Mouse (Mus musculus) brain, embryonic 14.5 days (tissue): Measurements from ENCODE around the gene Spem2. TPM values are rescaled to one million over a fixed set of nuclear protein-coding genes. Genes with fewer than 3 reads are reported as not detected.

Source experiments
- DNase-seq: peaks from one replicate; pipeline ENCODE4 v3.0.0-alpha.2; 2011; ENCODE audit warnings: low read depth
- CTCF ChIP-seq: fragments of 200-500 bp; IDR thresholded peaks from 2 replicates; pipeline ENCODE4 v1.5.1; 2012; ENCODE audit warnings: inconsistent platforms, mild to moderate bottlenecking, moderate library complexity, borderline replicate concordance; ENCODE audit not compliant: insufficient read depth, insufficient read length; ENCODE audit errors: extremely low read depth
- POLR2A ChIP-seq: fragments of 200-500 bp; IDR thresholded peaks from 2 replicates; pipeline ENCODE4 v1.6.1; 2012; ENCODE audit warnings: mild to moderate bottlenecking, inconsistent platforms, borderline replicate concordance; ENCODE audit not compliant: poor library complexity, insufficient read depth, insufficient read length, severe bottlenecking; ENCODE audit errors: extremely low read depth
- polyA plus RNA-seq: library from polyadenylated mRNA; depleted of rRNA; stranded (reverse); fragments of >200 nt; gene quantifications from 2 replicates; pipeline ENCODE4 v1.2.3, GENCODE M21; 2012

Spem2 gene
- polyA plus RNA-seq, 1 experiment, result not detected

GRCm38 (mm10) chr11:69804972-69805909 lies 13.0 kb downstream of the Spem2 start, which contains the start of gene Tmem102:
Gene Tmem102, minus strand, starts transcription at chr11:69805624.
- TF ChIP-seq CTCF (no peak), POLR2A (no peak)
- no peak for DNase-seq

- peak; percentile 14 for DNase-seq
- TF ChIP-seq CTCF, result no peak
- no peak for TF ChIP-seq POLR2A
Observed at GRCm38 (mm10) chr11:69804652-69804940, 13.7 kb downstream of the Spem2 start.

DNA sequence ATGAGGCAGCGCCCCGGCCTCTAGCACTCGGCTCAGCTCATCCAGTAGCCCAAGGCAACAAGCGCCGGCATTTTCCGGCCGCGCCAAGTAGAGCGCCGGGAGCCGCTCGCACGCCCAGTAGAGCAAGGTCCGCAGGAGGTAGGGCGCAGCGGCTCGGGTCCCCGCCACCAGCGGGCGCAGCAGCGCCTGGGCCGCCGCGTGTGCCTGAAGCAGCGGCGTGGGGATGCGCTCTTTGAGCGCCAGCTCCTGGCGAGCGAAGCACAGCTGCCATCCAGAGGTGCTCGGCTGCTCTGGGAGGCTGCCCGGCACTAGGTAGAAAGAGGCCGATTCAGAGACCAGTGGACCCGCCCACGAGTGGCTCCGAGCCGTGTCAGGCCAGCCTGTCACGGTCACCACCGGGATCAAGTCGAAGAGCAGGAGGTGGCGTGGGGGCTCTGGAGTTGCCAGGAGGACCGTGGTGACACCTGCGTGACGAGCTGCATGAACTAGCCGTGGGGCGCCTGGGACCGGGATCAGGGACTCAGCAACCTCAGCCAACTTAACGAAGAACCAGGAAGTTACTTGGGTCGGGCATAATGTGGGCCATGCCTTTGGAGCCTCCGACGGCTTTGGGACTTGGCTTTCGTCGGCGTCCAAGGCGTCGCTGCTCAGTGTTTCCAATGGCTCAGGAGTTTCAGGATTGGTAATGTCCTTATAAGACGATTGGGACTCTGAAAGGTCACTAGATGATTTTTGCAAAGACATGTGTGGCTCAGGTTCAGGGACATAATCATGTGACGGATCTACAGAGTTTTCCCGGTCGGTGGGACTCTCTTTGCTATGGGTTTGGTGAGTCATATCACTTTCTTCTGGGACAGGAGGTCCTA lies 14.2 kb downstream of the Spem2 start:
- peak; percentile 84 for DNase-seq
- no peak for TF ChIP-seq POLR2A
- peak; percentile 56 for TF ChIP-seq CTCF

- TF ChIP-seq POLR2A (no peak), CTCF (no peak)
- no peak for DNase-seq
Observed at GRCm38 (mm10) chr11:69803328-69803727, 14.9 kb downstream of the Spem2 start.

GRCm38 (mm10) chr11:69802648-69803105 lies 15.6 kb downstream of the Spem2 start:
- 0 out of 2 replicates have a peak, but pooled peaks have one; percentile 27 for TF ChIP-seq POLR2A
- TF ChIP-seq CTCF, result no peak
- peak; percentile 91 for DNase-seq

GRCm38 (mm10) chr11:69801379-69801977 lies 16.8 kb downstream of the Spem2 start, which contains the start of gene Fgf11:
Gene Fgf11, minus strand, starts transcription at chr11:69801857.
- DNase-seq, result no peak
- TF ChIP-seq POLR2A, result no peak
- TF ChIP-seq CTCF, result no peak

DNA sequence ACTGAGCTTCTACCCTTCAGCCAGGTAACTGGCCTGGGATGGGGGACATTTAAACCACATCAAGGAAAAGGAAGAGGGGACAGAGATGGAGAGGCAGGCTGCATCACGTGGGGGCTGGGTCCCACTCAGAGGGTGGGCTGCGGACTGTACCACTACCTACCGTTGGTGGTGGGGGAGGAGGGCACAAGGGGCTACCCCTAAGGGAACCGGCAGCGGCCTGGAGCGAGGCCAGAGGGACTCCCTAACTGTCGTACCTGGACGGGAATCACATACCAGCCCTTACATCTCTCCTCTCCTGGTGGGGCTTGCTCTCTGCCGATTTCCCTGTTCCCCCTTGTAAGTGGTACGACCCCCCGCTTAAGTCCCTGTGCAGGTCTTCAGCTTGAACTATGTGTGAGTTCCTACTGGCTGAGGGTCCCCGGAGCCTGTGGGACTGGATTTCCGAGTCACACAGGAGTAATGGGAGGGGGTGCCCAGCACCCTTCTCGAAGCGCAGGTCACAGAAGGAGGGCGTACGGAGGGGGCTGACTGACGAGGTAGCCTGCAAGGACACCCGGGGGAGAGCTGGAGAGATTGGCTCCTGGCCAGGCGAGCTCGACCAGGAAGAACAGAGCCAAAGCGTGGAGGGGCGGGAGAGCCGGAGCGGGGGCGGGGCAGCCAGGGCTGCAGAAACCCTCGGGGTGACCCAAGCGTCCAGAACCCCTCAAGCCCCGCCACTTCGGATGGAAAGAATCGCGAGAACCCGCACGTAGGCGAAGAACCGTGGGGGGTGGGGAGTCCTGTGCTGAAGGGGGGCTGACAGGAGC lies 17.7 kb downstream of the Spem2 start:
- TF ChIP-seq POLR2A (0 out of 2 replicates have a peak, but pooled peaks have one; percentile 11), CTCF (no peak)
- DNase-seq, result peak; percentile 96

- TF ChIP-seq POLR2A, result no peak
- no peak for DNase-seq
Observed at GRCm38 (mm10) chr11:69800138-69800391, 18.2 kb downstream of the Spem2 start.

GRCm38 (mm10) chr11:69799394-69800137 lies 18.7 kb downstream of the Spem2 start:
- TF ChIP-seq POLR2A, result no peak
- no peak for TF ChIP-seq CTCF
- DNase-seq, result peak; percentile 82

DNA sequence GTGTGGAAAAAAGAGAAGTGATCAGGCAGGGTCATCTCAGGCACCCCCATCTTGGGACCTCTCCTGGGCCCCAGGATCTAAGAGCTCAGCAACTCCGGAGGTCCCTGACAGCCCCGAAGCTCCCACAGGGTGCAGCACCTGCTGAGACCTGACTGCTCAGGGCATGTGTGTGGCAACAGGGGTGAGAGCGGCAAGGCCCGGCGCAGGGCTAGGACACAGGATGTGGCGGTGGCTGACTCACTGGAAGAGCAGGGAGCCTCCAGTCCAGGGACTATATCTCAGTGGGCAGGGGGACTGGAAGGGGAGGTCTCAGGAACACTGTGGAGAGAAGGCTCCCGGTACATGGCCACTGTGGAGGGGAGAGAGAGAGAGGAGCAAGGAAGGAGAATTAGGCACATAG lies 20.3 kb downstream of the Spem2 start:
- TF ChIP-seq POLR2A (no peak), CTCF (no peak)
- no peak for DNase-seq
